Mouse (Mus musculus) neural tube, embryonic 15.5 days (tissue): Measurements from ENCODE around the gene Trmt44. TPM values are rescaled to one million over a fixed set of nuclear protein-coding genes. Genes with fewer than 3 reads are reported as not detected.
A peak's percentile ranks its signal among the peaks of the same experiment; 100 is the strongest.

Experiments used
- ATAC-seq: fragments of 200-750 bp; cut with Nextera tagmentation; 2 replicates; pipeline ENCODE4 v1.8.0; 2017; ENCODE audit warnings: mild to moderate bottlenecking, moderate TSS enrichment, moderate library complexity; ENCODE audit not compliant: low FRiP score
- H3K27ac ChIP-seq: fragments of 300-500 bp; sonication (generic); replicated peaks from 2 replicates; pipeline ENCODE4 v1.5.1; 2015; ENCODE audit warnings: mild to moderate bottlenecking, inconsistent platforms
- H3K27me3 ChIP-seq: fragments of 300-500 bp; sonication (generic); replicated peaks from 2 replicates; pipeline ENCODE4 v1.6.1; 2015; ENCODE audit warnings: inconsistent platforms
- H3K36me3 ChIP-seq: fragments of 300-500 bp; sonication (generic); 2 replicates; pipeline ENCODE4 v1.6.1; 2015; ENCODE audit warnings: inconsistent platforms
- H3K4me1 ChIP-seq: fragments of 300-500 bp; sonication (generic); 2 replicates; pipeline ENCODE4 v1.6.1; 2015; ENCODE audit warnings: inconsistent platforms
- H3K4me2 ChIP-seq: fragments of 300-500 bp; sonication (generic); 2 replicates; pipeline ENCODE4 v1.6.1; 2015; ENCODE audit warnings: inconsistent platforms, mild to moderate bottlenecking, moderate library complexity
- H3K4me3 ChIP-seq: fragments of 300-500 bp; sonication (generic); replicated peaks from 2 replicates; pipeline ENCODE4 v1.5.1; 2015; ENCODE audit warnings: mild to moderate bottlenecking, inconsistent platforms
- H3K9ac ChIP-seq: fragments of 300-500 bp; sonication (generic); replicated peaks from 2 replicates; pipeline ENCODE4 v1.6.1; 2015; ENCODE audit warnings: mild to moderate bottlenecking, inconsistent platforms
- H3K9me3 ChIP-seq: fragments of 300-500 bp; sonication (generic); replicated peaks from 2 replicates; pipeline ENCODE4 v1.6.1; 2016; ENCODE audit warnings: inconsistent platforms
- WGBS: fragments of 180-500 bp; shearing (Covaris S2); methylation state at CpG from one replicate; pipeline ENCODE4 v1.1.7; 2015; ENCODE audit warnings: mixed read lengths; 5-methylcytosine and 5-hydroxymethylcytosine counted together
- polyA plus RNA-seq: library from polyadenylated mRNA; unstranded; fragments of >200 nt; fragmentation: Nextera tagmentation; extraction: Ambion mirVana; gene quantifications from 2 replicates; pipeline ENCODE4 v1.2.1, GENCODE M21; 2015

Gene Trmt44
- polyA plus RNA-seq, 1 experiment from 2014 or later = 5.3 TPM

DNA sequence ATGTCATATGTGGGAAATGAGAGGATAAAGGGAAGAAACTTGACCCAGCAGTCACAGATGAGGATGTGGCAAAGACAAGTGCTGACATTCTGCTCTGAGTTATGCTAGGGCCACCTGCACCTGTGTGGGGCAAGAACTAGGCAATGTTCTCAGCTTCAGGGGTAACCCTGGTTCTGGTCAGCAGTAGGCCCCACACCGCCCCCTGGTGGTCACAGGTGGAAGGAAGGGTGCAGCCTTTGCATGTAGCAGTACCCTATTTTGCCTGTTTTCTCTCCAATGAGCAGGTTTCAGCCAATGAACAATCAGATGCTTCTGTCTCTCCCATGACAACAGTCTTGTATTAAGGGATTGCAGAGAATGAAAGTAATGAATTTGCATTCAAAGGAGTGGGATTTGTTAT lies 11.4 kb downstream of the Trmt44 start:
- 0% methylated on average over 1 of the region's 1 CpGs for WGBS
- H3K4me1 ChIP-seq = no peaks in the 10 kb centered on the region
- no peak for ATAC-seq
- no peak overlapping the region for H3K4me3 ChIP-seq
- H3K4me2 ChIP-seq = no peak overlapping the region
- H3K9me3 ChIP-seq = no peaks in the 10 kb centered on the region
- no peak overlapping the region for H3K27ac ChIP-seq
- peaks cover 93% of the 10 kb centered on the region for H3K36me3 ChIP-seq
- no peaks in the 10 kb centered on the region for H3K27me3 ChIP-seq
- H3K9ac ChIP-seq = no peak overlapping the region

DNA sequence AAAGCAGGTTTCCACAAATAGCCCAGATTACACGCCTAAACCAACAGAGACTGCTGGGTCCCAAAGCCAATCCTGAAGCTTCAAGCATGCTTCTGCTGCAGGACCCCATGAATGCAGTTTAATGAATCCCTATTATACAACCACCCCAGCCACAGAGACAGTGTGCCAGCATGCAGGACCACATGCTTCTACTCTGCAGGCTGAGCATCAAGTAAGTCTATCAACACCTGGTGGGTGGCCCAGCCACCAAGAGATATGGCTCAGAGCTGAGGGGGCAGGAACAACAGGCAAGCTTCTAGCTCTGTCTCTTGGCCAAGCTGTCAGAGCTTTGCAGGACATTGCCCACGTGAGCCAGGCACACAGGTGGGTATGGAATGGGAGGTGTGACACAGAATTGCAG lies 12.3 kb downstream of the Trmt44 start:
- H3K4me2 ChIP-seq = no peak overlapping the region
- H3K9me3 ChIP-seq = no peaks in the 10 kb centered on the region
- H3K4me3 ChIP-seq = no peak overlapping the region
- no peak overlapping the region for H3K27ac ChIP-seq
- no peak overlapping the region for H3K9ac ChIP-seq
- 89% methylated on average over 2 of the region's 2 CpGs for WGBS
- H3K4me1 ChIP-seq = no peaks in the 10 kb centered on the region
- H3K27me3 ChIP-seq = no peaks in the 10 kb centered on the region
- no peak for ATAC-seq
- peaks cover 89% of the 10 kb centered on the region for H3K36me3 ChIP-seq

DNA sequence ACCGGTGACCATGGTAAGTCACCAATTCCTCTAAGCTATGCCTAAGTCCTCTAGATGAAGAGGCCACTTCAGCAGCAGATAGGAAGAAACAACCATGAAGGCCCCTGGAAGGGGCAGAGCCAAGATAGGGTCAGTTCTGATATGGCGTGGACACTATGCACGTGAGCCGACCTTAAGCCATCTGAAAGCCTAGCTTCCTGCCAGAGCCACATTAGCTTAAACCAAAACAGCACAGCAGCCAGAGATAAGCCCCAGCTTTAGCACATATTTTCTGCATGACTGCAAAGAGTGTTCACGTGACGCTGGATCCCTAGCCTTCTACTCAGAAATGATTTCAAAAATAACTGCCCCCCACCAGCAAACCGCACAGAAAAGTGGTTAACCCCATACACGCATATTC lies 15.4 kb downstream of the Trmt44 start:
- peaks cover 80% of the 10 kb centered on the region for H3K36me3 ChIP-seq
- H3K4me2 ChIP-seq = no peak overlapping the region
- no peak overlapping the region for H3K4me3 ChIP-seq
- no peaks in the 10 kb centered on the region for H3K9me3 ChIP-seq
- WGBS = 90% methylated on average over 8 of the region's 8 CpGs
- no peak for ATAC-seq
- H3K27ac ChIP-seq = no peak overlapping the region
- no peak overlapping the region for H3K9ac ChIP-seq
- no peaks in the 10 kb centered on the region for H3K27me3 ChIP-seq
- H3K4me1 ChIP-seq = no peaks in the 10 kb centered on the region

DNA sequence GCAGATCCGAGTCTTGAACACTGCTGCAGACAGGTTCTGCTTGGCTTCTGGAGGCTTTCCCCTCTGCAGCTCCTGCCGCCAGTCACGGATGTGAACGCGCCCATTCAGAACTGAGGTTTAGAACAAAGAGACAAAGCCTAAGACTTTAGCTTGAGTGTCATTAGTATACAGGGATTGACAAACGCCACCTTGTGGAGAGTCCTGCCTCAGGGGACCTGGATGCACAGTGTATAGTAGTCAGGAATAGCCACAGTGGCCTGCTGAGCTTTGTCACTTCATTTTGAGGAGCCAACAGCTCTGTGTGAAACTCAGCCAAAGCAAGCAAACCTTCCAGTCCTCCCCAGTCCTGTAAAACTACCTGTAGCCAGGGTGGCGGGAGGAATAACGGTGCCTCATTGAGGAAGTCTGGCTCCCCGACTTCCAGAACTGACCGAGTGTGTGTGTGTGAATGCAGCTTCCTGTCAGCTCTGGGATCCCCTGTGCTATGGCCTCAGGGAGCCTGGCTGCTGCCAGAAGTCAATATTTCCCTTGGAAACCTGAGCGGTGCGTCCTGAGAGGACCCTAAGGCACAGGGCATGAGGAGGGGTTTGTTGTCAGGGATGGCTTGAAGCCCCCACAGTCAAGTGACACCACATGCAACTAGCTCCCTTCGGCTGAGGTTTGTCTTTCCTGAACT lies 16.8 kb downstream of the Trmt44 start:
- WGBS = 74% methylated on average over 13 of the region's 13 CpGs
- H3K36me3 ChIP-seq = peaks cover 66% of the 10 kb centered on the region
- no peak for ATAC-seq

DNA sequence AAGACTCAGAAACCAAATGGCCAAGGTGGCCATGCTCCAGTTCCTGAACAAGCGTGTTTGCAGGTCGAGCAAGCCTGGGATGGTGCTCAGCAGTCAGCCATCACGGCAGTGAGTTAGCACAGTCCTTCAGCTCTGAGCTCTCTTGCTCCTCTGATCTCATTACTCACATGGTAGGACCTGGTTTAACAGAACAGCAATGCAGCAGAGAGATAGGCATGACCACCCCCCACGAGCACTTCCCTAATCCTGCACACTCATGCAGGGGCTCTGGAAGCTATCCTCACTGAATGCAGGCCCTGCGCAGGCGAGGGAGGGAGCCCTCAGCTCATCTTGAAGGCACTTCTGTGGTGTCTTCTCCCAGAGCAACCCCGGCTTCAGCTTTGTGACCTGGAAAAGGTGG lies 18.5 kb downstream of the Trmt44 start:
- 94% methylated on average over 7 of the region's 7 CpGs for WGBS
- Histone ChIP-seq H3K36me3 (peaks cover 50% of the 10 kb centered on the region), H3K4me3 (no peak overlapping the region), H3K9ac (no peak overlapping the region), H3K9me3 (no peaks in the 10 kb centered on the region), H3K4me2 (no peak overlapping the region), H3K27ac (no peak overlapping the region), H3K4me1 (no peaks in the 10 kb centered on the region), H3K27me3 (no peaks in the 10 kb centered on the region)
- no peak for ATAC-seq

More for the DNA sequence above, 16.8 kb downstream of the Trmt44 start:
- Histone ChIP-seq H3K4me1 (no peaks in the 10 kb centered on the region), H3K27me3 (no peaks in the 10 kb centered on the region), H3K4me2 (no peak overlapping the region), H3K9ac (no peak overlapping the region), H3K4me3 (no peak overlapping the region), H3K27ac (no peak overlapping the region), H3K9me3 (no peaks in the 10 kb centered on the region)

DNA sequence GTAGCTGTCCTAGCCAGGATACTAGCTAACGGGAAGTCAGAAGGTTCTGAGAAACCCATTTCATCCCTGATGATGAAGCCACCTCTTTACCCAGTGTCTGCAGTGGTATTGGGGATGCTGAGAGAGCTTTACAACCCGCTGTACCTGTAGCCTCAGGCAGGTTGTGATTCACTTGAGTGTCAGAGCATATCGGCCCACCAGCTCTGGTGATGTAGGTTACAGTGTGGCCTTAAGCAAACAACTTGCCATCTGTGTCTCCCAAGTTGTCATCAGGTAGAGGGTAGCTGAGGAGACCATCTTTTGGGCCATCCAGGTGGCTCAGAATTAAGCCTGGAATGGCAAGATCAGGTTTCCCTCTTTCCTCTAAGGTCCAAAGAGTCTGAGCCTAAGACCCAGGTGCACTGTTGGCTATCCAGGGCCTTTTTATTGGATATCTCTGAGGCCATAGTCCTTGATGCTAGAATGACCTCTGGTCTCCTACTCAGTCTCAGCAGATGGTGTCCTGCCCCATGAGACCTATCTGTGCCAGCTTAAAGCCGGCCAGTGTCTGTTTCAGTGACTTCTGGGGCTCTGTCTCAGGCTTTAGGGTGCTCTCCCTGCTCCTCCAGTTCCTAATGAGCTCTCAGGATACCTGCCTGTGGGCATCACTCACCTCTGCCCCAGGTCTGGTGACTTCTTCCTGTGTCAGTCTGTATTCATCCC lies 21.9 kb downstream of the Trmt44 start:
- H3K4me1 ChIP-seq = no peaks in the 10 kb centered on the region
- no peak overlapping the region for H3K4me2 ChIP-seq
- peaks cover 26% of the 10 kb centered on the region for H3K36me3 ChIP-seq
- WGBS = 81% methylated on average over 4 of the region's 4 CpGs
- no peaks in the 10 kb centered on the region for H3K9me3 ChIP-seq
- no peak overlapping the region for H3K27ac ChIP-seq
- no peak overlapping the region for H3K9ac ChIP-seq
- H3K27me3 ChIP-seq = no peaks in the 10 kb centered on the region
- H3K4me3 ChIP-seq = no peak overlapping the region
- ATAC-seq = no peak

DNA sequence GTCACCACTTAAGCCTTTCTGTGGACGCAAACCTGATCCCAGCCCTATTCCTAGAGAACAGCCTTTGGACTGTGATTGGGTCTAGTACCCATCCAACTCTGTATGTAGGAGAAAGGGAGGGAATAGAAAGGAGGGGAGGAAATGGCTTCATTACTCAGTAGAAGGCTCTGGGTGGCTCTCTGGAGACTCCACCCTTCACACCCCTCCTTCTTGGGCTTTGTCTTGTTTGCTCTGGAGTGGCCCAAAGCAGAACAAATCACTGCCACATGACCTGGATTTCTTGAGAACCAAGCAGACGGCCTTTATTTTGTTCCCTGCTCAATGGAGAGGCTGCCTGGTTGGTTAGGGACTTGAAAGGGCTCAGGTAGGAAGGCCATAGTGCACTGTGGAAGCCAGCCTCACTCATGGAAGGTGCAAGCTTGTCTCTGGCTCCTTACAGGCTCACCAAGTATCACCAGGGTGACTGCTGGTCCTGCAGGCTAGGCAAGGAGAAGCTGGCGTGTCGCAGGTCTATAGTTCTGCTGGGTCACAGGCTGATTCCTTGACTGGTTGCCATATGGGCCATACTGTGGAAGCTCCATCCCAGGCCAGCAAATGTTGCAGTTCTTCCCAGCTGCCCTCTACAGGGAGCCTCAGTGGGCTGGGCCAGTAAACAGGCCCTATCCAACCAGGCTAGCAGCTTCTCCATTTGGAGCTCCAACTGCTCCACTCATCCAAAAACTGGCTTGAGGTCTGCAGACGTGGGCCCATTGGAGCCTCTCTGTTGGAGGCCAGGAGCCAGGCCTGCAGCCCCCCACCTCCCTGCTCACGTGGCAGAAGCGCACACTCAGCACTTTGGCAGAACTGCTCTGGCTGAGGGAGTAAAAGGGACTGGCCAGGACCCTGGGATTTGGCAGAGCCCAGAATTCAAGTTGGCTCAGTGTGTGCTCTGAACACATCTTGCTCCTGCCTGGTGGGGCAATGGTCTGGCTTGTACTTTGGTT lies 22.7 kb downstream of the Trmt44 start:
- Histone ChIP-seq H3K9ac (no peak overlapping the region), H3K36me3 (peaks cover 18% of the 10 kb centered on the region; the same call in 1 of the 2 replicates), H3K9me3 (no peaks in the 10 kb centered on the region), H3K4me3 (no peak overlapping the region), H3K4me1 (no peaks in the 10 kb centered on the region), H3K4me2 (no peak overlapping the region), H3K27me3 (no peaks in the 10 kb centered on the region), H3K27ac (no peak overlapping the region)
- 54% methylated on average over 7 of the region's 7 CpGs for WGBS
- ATAC-seq = peak; percentile 28; the same call in 1 of the 2 replicates

DNA sequence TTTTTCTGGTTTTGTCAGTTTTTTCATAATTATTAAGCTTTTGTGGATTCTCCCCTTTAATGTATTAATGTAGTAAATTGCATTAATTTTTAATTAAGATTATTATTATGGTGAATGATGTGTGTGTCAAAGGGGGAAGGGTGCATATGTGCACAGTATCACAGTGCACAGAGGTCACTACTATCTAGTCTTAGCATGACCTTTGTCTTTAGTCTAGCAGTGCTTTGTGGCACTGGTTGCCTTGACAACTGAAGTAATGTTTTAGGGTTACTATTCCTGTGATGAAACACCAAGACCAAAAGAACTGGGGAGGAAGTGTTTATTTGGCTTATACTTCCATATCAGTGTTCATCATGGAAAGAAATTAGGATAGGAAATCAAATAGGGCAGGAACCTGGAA lies 28.7 kb downstream of the Trmt44 start:
- no peaks in the 10 kb centered on the region for H3K9me3 ChIP-seq
- H3K27me3 ChIP-seq = no peaks in the 10 kb centered on the region
- no peak overlapping the region for H3K4me3 ChIP-seq
- H3K4me2 ChIP-seq = no peak overlapping the region
- H3K4me1 ChIP-seq = no peaks in the 10 kb centered on the region
- ATAC-seq = no peak
- H3K27ac ChIP-seq = no peak overlapping the region
- no peak overlapping the region for H3K9ac ChIP-seq
- H3K36me3 ChIP-seq = no peaks in the 10 kb centered on the region

DNA sequence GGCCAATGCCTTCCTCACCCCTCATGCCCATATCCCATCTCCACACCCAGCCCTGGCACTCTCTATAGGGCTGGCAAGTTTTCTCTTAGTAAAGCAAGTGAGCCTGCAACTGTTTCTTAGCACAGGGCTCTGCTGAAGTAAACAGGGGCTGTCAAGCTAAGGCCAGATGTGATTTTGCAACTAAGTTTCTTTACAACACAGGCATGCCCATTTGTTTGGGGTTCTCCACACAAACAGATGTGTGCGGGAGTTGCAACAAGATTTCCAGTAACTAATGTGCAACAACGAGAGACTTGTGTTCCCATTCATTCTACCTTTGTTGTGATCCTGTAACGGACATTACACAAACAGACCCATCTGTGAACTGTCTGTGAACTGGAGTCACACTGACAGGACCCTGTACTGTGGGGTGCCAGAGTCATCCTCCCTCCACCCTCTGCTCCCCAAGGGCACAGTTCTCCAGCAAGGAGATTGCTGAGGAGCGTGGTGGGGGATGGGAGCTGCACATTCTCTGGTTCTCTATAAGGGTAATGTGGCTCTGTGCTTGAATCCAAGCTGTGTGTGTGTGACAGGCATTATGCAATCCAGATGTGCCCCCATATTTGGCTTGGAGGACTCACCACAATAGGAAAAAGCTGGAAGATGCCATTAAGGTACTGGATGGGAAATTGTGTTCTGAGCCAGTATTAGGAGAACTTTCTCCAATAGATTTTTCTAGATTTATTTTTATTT lies 33.6 kb downstream of the Trmt44 start:
- no peak overlapping the region for H3K9ac ChIP-seq
- no peaks in the 10 kb centered on the region for H3K36me3 ChIP-seq
- H3K9me3 ChIP-seq = no peaks in the 10 kb centered on the region
- H3K4me3 ChIP-seq = no peak overlapping the region
- H3K27me3 ChIP-seq = no peaks in the 10 kb centered on the region
- 76% methylated on average over 4 of the region's 4 CpGs for WGBS
- ATAC-seq = no peak
- no peak overlapping the region for H3K27ac ChIP-seq
- no peak overlapping the region for H3K4me2 ChIP-seq
- H3K4me1 ChIP-seq = no peaks in the 10 kb centered on the region

DNA sequence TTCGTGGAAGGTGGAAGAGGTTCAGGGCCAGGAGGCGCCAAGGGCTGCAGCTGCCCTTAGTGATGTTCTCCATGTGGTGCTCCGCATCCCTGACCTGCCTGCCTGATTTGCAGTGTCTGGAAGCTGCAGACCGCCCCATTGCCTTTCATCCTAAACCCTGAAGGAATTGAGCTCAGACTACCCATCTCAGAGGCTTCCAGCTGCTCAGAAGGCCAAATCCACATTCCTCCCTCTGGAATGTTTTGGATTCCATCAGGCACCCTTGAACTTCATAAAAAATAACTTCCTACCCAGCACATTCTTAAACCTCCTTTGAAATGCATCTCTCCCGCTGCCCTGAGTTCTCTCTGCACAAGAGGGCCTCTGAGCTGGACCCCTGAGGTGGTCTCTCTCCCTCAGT lies 34.3 kb downstream of the Trmt44 start:
- Histone ChIP-seq H3K27ac (no peak overlapping the region), H3K4me3 (no peak overlapping the region), H3K27me3 (no peaks in the 10 kb centered on the region), H3K9me3 (no peaks in the 10 kb centered on the region), H3K4me2 (no peak overlapping the region), H3K4me1 (no peaks in the 10 kb centered on the region), H3K9ac (no peak overlapping the region), H3K36me3 (no peaks in the 10 kb centered on the region)
- WGBS = 62% methylated on average over 5 of the region's 5 CpGs
- ATAC-seq = no peak

DNA sequence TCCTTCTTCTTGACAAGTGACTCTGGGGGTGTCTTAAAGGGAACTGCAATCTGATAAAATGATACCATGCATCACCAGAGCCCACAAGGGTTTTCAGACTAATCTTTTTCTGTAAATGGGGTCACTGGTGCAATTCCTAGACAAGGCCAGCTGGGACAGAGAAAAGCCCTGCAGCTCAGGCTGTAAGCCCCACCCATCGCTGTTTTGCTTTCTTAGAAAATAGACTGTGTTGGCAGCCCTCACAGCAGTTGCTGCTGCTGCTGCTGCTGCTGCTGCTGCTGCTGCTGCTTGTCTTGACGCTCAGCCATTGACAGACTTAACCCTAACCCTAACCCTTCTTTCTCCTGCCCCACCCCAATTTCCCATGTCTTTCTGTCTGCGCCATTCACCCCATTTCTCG lies 35.3 kb downstream of the Trmt44 start:
- 72% methylated on average over 4 of the region's 4 CpGs for WGBS
- H3K4me3 ChIP-seq = no peak overlapping the region
- no peaks in the 10 kb centered on the region for H3K27me3 ChIP-seq
- no peaks in the 10 kb centered on the region for H3K4me1 ChIP-seq
- no peaks in the 10 kb centered on the region for H3K9me3 ChIP-seq
- no peaks in the 10 kb centered on the region for H3K36me3 ChIP-seq
- ATAC-seq = no peak
- H3K9ac ChIP-seq = no peak overlapping the region
- H3K4me2 ChIP-seq = no peak overlapping the region
- H3K27ac ChIP-seq = no peak overlapping the region
